Mouse (Mus musculus) heart, postnatal 0 days (tissue): ENCODE data around the gene Swsap1.

Experiments
- CTCF ChIP-seq: IDR thresholded peaks from 2 replicates; pipeline ENCODE4 v1.5.1; 2016; ENCODE audit warnings: antibody characterized with exemption, control low read depth, low read depth
- EP300 ChIP-seq: IDR thresholded peaks from 2 replicates; pipeline ENCODE4 v1.6.1; 2016; ENCODE audit warnings: antibody characterized with exemption, low read depth

GRCm38 (mm10) chr9:21924099-21924493, 31.5 kb upstream of the Swsap1 start:
- no peak for TF ChIP-seq CTCF
- no peak; the same call in 1 of the 2 replicates for TF ChIP-seq EP300
